Mouse (Mus musculus) MEL (cell line): ENCODE data around the gene Cd151. TPM values are rescaled to one million over a fixed set of nuclear protein-coding genes. Genes with fewer than 3 reads are reported as not detected.

ENCODE experiments used
- DNase-seq: peaks from one replicate; pipeline ENCODE4 v3.0.0; 2011; ENCODE audit warnings: low read depth, low spot score
- H3K27ac ChIP-seq: 2 replicates; pipeline ENCODE4 v1.5.1; 2012; ENCODE audit warnings: low read depth, mild to moderate bottlenecking, control low read depth, low read length, moderate library complexity; ENCODE audit not compliant: control insufficient read depth
- H3K27me3 ChIP-seq, 2 experiments: fragments of 150-350 bp in 1 of 2; sonication (generic) in 1 of 2; 2 replicates each; pipeline ENCODE4 v1.6.1; 2012; ENCODE audit warnings: low read length in 2 of 2, mild to moderate bottlenecking in 2 of 2, improper control_type of control experiment in 1 of 2, moderate library complexity in 1 of 2; ENCODE audit not compliant: insufficient read depth in 2 of 2, control insufficient read depth in 1 of 2
- H3K36me3 ChIP-seq, 2 experiments: 2 replicates each; pipeline ENCODE4 v1.6.1; 2012 to 2014; ENCODE audit warnings: low read length in 2 of 2, improper control_type of control experiment in 1 of 2, inconsistent platforms in 1 of 2, mild to moderate bottlenecking in 1 of 2; ENCODE audit not compliant: insufficient read depth in 2 of 2, control insufficient read depth in 1 of 2
- H3K4me1 ChIP-seq, 2 experiments: fragments of 150-350 bp in 1 of 2; sonication (generic) in 1 of 2; 2 replicates each; pipeline ENCODE4 v1.6.1; 2012; ENCODE audit warnings: low read length in 2 of 2, improper control_type of control experiment in 1 of 2, mild to moderate bottlenecking in 1 of 2; ENCODE audit not compliant: insufficient read depth in 2 of 2, control insufficient read depth in 1 of 2
- H3K4me3 ChIP-seq, 2 experiments: fragments of 150-350 bp in 1 of 2; sonication (generic) in 1 of 2; 2 replicates each; pipeline ENCODE4 v1.5.1; 2012; ENCODE audit warnings: low read depth in 2 of 2, low read length in 2 of 2, mild to moderate bottlenecking in 2 of 2, moderate library complexity in 2 of 2, control low read depth in 1 of 2, improper control_type of control experiment in 1 of 2; ENCODE audit not compliant: control insufficient read depth in 1 of 2, insufficient read depth in 1 of 2
- H3K79me2 ChIP-seq: 2 replicates; pipeline ENCODE4 v1.6.1; 2012; ENCODE audit warnings: mild to moderate bottlenecking, low read length, moderate library complexity; ENCODE audit not compliant: control insufficient read depth, poor library complexity, insufficient read depth
- H3K9ac ChIP-seq: 2 replicates; pipeline ENCODE4 v1.6.1; 2012; ENCODE audit warnings: low read depth, mild to moderate bottlenecking, control low read depth, low read length, moderate library complexity; ENCODE audit not compliant: control insufficient read depth, poor library complexity, severe bottlenecking
- H3K9me3 ChIP-seq: fragments of 150-350 bp; sonication (generic); replicated peaks from 2 replicates; pipeline ENCODE4 v1.6.1; 2012; ENCODE audit warnings: mild to moderate bottlenecking, low read length, improper control_type of control experiment, moderate library complexity; ENCODE audit not compliant: insufficient read depth
- BHLHE40 ChIP-seq: IDR thresholded peaks from 2 replicates; pipeline ENCODE4 v1.6.1; 2012; ENCODE audit warnings: low read depth, mild to moderate bottlenecking, inconsistent platforms, low read length, improper control_type of control experiment, borderline replicate concordance
- EP300 ChIP-seq, 2 experiments: IDR thresholded peaks; 2 replicates each; pipeline ENCODE4 v1.6.1; 2011; ENCODE audit warnings: improper control_type of control experiment in 2 of 2, low read length in 2 of 2, low read depth in 1 of 2, mild to moderate bottlenecking in 1 of 2
- HCFC1 ChIP-seq: IDR thresholded peaks from 2 replicates; pipeline ENCODE4 v1.6.1; 2012; ENCODE audit warnings: low read depth, mild to moderate bottlenecking, inconsistent platforms, low read length, improper control_type of control experiment, moderate library complexity
- JUND ChIP-seq: IDR thresholded peaks from 2 replicates; pipeline ENCODE4 v1.6.1; 2011; ENCODE audit warnings: low read depth, mild to moderate bottlenecking, improper control_type of control experiment, low read length
- KAT2A ChIP-seq: conservative IDR thresholded peaks from 2 replicates; pipeline ENCODE4 v1.6.1; 2012; ENCODE audit warnings: low read depth, low read length, improper control_type of control experiment, inconsistent platforms
- MAZ ChIP-seq: IDR thresholded peaks from 2 replicates; pipeline ENCODE4 v1.6.1; 2012; ENCODE audit warnings: low read depth, mild to moderate bottlenecking, inconsistent platforms, low read length, improper control_type of control experiment
- MXI1 ChIP-seq: IDR thresholded peaks from 2 replicates; pipeline ENCODE4 v1.6.1; 2011; ENCODE audit warnings: mild to moderate bottlenecking, low read depth, low read length, improper control_type of control experiment
- NRF1 ChIP-seq: IDR thresholded peaks from 2 replicates; pipeline ENCODE4 v1.6.1; 2014; ENCODE audit warnings: low read depth, mild to moderate bottlenecking, inconsistent platforms, low read length, improper control_type of control experiment, moderate library complexity; ENCODE audit not compliant: poor library complexity, insufficient read depth, severe bottlenecking
- POLR2AphosphoS2 ChIP-seq: IDR thresholded peaks from 2 replicates; pipeline ENCODE4 v1.6.1; 2011; ENCODE audit warnings: low read length, improper control_type of control experiment
- POLR2AphosphoS5 ChIP-seq: IDR thresholded peaks from 2 replicates; pipeline ENCODE4 v1.6.1; 2012; ENCODE audit warnings: low read depth, borderline replicate concordance, mild to moderate bottlenecking, inconsistent platforms, low read length, moderate library complexity, mixed read lengths
- RAD21 ChIP-seq: IDR thresholded peaks from 2 replicates; pipeline ENCODE4 v1.6.1; 2011; ENCODE audit warnings: mild to moderate bottlenecking, low read depth, low read length, improper control_type of control experiment
- SIN3A ChIP-seq: IDR thresholded peaks from 2 replicates; pipeline ENCODE4 v1.6.1; 2012; ENCODE audit warnings: low read length, improper control_type of control experiment, inconsistent platforms
- SMC3 ChIP-seq: IDR thresholded peaks from 2 replicates; pipeline ENCODE4 v1.6.1; 2011; ENCODE audit warnings: low read depth, low read length, improper control_type of control experiment
- ZC3H11A ChIP-seq: IDR thresholded peaks from 2 replicates; pipeline ENCODE4 v1.6.1; 2012; ENCODE audit warnings: low read depth, mild to moderate bottlenecking, inconsistent platforms, low read length, improper control_type of control experiment
- ZNF384 ChIP-seq: IDR thresholded peaks from 2 replicates; pipeline ENCODE4 v1.6.1; 2012; ENCODE audit warnings: low read depth, mild to moderate bottlenecking, inconsistent platforms, low read length, improper control_type of control experiment
- polyA plus RNA-seq, 2 experiments: library from polyadenylated mRNA; stranded (reverse) in 1 of 2; unstranded in 1 of 2; fragments of >175 nt in 1 of 2; fragments of >200 nt in 1 of 2; gene quantifications; 2 replicates each; pipeline versions ENCODE4 v1.2.1 to v1.2.4; 2012; ENCODE audit warnings: low replicate concordance in 2 of 2, low read depth in 1 of 2; ENCODE audit not compliant: insufficient read length in 2 of 2, insufficient read depth in 1 of 2, missing spikeins in 1 of 2
- total RNA-seq: library from RNA; depleted of rRNA; stranded (reverse); fragments of 300-350 nt; gene quantifications from 2 replicates; pipeline ENCODE4 v1.2.3, GENCODE M21; 2012

The Cd151 gene
- total and polyA plus RNA-seq, 3 experiments, result 40.6 to 86.6 TPM; not detected in 1

GRCm38 (mm10) chr7:141462333-141462821 is 4.8 kb upstream of the Cd151 start:
- Histone ChIP-seq H3K4me1 (peaks cover 5 to 14% of the 10 kb centered on the region in 2 experiments), H3K27ac (no peak overlapping the region), H3K36me3 (peaks cover 0 to 3% of the 10 kb centered on the region in 2 experiments; a peak in 2 of 4 replicates), H3K79me2 (peaks cover 1% of the 10 kb centered on the region; the same call in 1 of the 2 replicates), H3K9me3 (no peaks in the 10 kb centered on the region), H3K4me3 (no peak overlapping the region), H3K9ac (no peak overlapping the region), H3K27me3 (no peaks in the 10 kb centered on the region)
- no peak for DNase-seq
- TF ChIP-seq NRF1 (no peak), KAT2A (no peak), MXI1 (no peak), EP300 (IDR thresholded peaks at IDR 0.05; ENCODE audit: low read depth in 1 of 2, low read length in 2 of 2) (no peak), HCFC1 (no peak), SMC3 (no peak), ZC3H11A (no peak), ZNF384 (no peak), BHLHE40 (no peak), RAD21 (no peak), POLR2AphosphoS2 (no peak)

- H3K4me1 ChIP-seq, result peaks cover 5 to 20% of the 10 kb centered on the region in 2 experiments
Observed at GRCm38 (mm10) chr7:141463824-141464602, 3.2 kb upstream of the Cd151 start.

More at GRCm38 (mm10) chr7:141463824-141464602, 3.2 kb upstream of the Cd151 start:
- Histone ChIP-seq H3K79me2 (peaks cover 1% of the 10 kb centered on the region; the same call in 1 of the 2 replicates), H3K27ac (no peak overlapping the region), H3K9me3 (no peaks in the 10 kb centered on the region), H3K4me3 (no peak overlapping the region; a peak in 1 of 4 replicates), H3K36me3 (peaks cover 0 to 3% of the 10 kb centered on the region in 2 experiments; a peak in 2 of 4 replicates), H3K9ac (no peak overlapping the region), H3K27me3 (no peaks in the 10 kb centered on the region)
- TF ChIP-seq POLR2AphosphoS5, result no peak
- no peak for TF ChIP-seq JUND
- TF ChIP-seq SIN3A, result no peak
- no peak for TF ChIP-seq MAZ
- DNase-seq, result no peak
